Mouse (Mus musculus): ENCODE measurements around the gene Fat1. TPM values are rescaled to one million over a fixed set of nuclear protein-coding genes. Genes with fewer than 3 reads are reported as not detected.
A peak's percentile ranks its signal among the peaks of the same experiment; 100 is the strongest.

Fat1 gene
- polyA plus RNA-seq, 1 experiment from 2014 or later: 10.4 TPM

GRCm38 (mm10) chr8:44948597-44948996, 13.3 kb downstream of the Fat1 start:
- no peak overlapping the region for H3K9ac ChIP-seq (replicated peaks; ENCODE audit: low read depth, low read length)
- no peak overlapping the region for H3K27ac ChIP-seq (ENCODE audit: low read length)
- H3K27me3 ChIP-seq (replicated peaks; ENCODE audit: control insufficient read depth, insufficient read depth, low read length): no peaks in the 10 kb centered on the region
- H3K36me3 ChIP-seq (ENCODE audit: control insufficient read depth, insufficient read depth): peaks cover 32% of the 10 kb centered on the region
- no peak overlapping the region for H3K4me3 ChIP-seq (replicated peaks; ENCODE audit: low read length)
- 0 out of 2 replicates have a peak, but pooled peaks cover 7% of the 10 kb centered on the region for H3K9me3 ChIP-seq (ENCODE audit: control insufficient read depth, low read length)
- ATAC-seq: peak; percentile 40; the same call in 1 of the 2 replicates
- 54% methylated on average over 9 of the region's 9 CpGs for WGBS
- peak overlapping the region; percentile 21 for H3K4me2 ChIP-seq (ENCODE audit: low read length)
- H3K4me1 ChIP-seq (replicated peaks; ENCODE audit: control insufficient read depth, insufficient read depth, low read length): peaks cover 4% of the 10 kb centered on the region; the same call in 1 of the 2 replicates

- Histone ChIP-seq H3K4me3 (replicated peaks; ENCODE audit: low read length) (no peak overlapping the region), H3K4me2 (ENCODE audit: low read length) (no peak overlapping the region), H3K4me1 (replicated peaks; ENCODE audit: control insufficient read depth, insufficient read depth, low read length) (peaks cover 22% of the 10 kb centered on the region), H3K36me3 (ENCODE audit: control insufficient read depth, insufficient read depth) (no peaks in the 10 kb centered on the region; the same call in 1 of the 2 replicates), H3K27ac (ENCODE audit: low read length) (no peak overlapping the region), H3K27me3 (replicated peaks; ENCODE audit: control insufficient read depth, insufficient read depth, low read length) (no peaks in the 10 kb centered on the region), H3K9ac (replicated peaks; ENCODE audit: low read depth, low read length) (no peak overlapping the region), H3K9me3 (ENCODE audit: control insufficient read depth, low read length) (no peaks in the 10 kb centered on the region)
- WGBS: 43% methylated on average over 10 of the region's 10 CpGs
- ATAC-seq: no peak
These were observed 25.2 kb downstream of the Fat1 start for GRCm38 (mm10) chr8:44960455-44960854.

- Histone ChIP-seq H3K27ac (ENCODE audit: low read length) (no peak overlapping the region), H3K4me1 (replicated peaks; ENCODE audit: control insufficient read depth, insufficient read depth, low read length) (peaks cover 24% of the 10 kb centered on the region), H3K9ac (replicated peaks; ENCODE audit: low read depth, low read length) (no peak overlapping the region), H3K4me3 (replicated peaks; ENCODE audit: low read length) (no peak overlapping the region), H3K4me2 (ENCODE audit: low read length) (no peak overlapping the region), H3K27me3 (replicated peaks; ENCODE audit: control insufficient read depth, insufficient read depth, low read length) (no peaks in the 10 kb centered on the region), H3K36me3 (ENCODE audit: control insufficient read depth, insufficient read depth) (no peaks in the 10 kb centered on the region; the same call in 1 of the 2 replicates), H3K9me3 (ENCODE audit: control insufficient read depth, low read length) (no peaks in the 10 kb centered on the region)
- WGBS: 52% methylated on average over 5 of the region's 5 CpGs
- ATAC-seq: peak; percentile 10; the same call in 1 of the 2 replicates
These were observed 25.7 kb downstream of the Fat1 start for GRCm38 (mm10) chr8:44960906-44961305.

- H3K4me2 ChIP-seq (ENCODE audit: low read length): no peak overlapping the region
- ATAC-seq: no peak
These were observed 26.2 kb downstream of the Fat1 start for GRCm38 (mm10) chr8:44961492-44961891.

DNA sequence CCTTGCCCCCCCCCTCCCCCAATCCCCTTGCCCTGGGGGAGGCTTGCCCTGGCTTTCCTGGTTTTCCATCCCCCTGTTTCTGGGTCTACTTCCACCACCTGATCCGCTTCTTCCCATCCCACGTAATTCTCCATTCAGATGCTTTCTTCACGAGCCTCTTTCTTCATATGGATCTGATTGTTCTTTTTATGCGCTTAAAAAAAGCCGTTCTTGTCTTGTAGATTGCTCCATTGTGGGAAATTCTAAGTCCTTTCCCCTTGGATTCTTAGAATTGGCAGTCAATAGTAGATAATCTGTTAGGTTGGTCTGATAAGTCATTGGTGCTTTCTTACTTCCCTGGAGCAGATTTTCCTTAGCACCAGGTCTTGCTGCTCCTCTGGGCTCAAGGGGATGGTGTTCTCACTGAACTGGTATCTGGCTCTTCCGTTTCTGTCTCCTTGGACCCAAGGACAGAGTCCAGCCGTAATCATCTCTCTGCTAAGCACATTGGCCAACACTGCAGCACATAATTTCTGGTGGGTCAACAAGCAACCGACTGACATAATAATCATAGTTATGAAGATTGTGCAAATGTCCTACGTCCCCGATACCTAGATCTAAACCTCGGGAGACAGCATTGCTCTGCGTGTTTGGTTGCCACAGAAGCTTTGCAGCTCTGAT, 27.5 kb downstream of the Fat1 start:
- Histone ChIP-seq H3K4me3 (replicated peaks; ENCODE audit: low read length) (no peak overlapping the region), H3K27ac (ENCODE audit: low read length) (no peak overlapping the region), H3K36me3 (ENCODE audit: control insufficient read depth, insufficient read depth) (no peaks in the 10 kb centered on the region), H3K9me3 (ENCODE audit: control insufficient read depth, low read length) (no peaks in the 10 kb centered on the region), H3K9ac (replicated peaks; ENCODE audit: low read depth, low read length) (no peak overlapping the region), H3K4me1 (replicated peaks; ENCODE audit: control insufficient read depth, insufficient read depth, low read length) (peaks cover 25% of the 10 kb centered on the region), H3K4me2 (ENCODE audit: low read length) (no peak overlapping the region), H3K27me3 (replicated peaks; ENCODE audit: control insufficient read depth, insufficient read depth, low read length) (no peaks in the 10 kb centered on the region)
- ATAC-seq: no peak
- WGBS: 63% methylated on average over 12 of the region's 12 CpGs

More at GRCm38 (mm10) chr8:44961492-44961891, 26.2 kb downstream of the Fat1 start:
- H3K9ac ChIP-seq (replicated peaks; ENCODE audit: low read depth, low read length): no peak overlapping the region
- H3K27me3 ChIP-seq (replicated peaks; ENCODE audit: control insufficient read depth, insufficient read depth, low read length): no peaks in the 10 kb centered on the region
- H3K4me1 ChIP-seq (replicated peaks; ENCODE audit: control insufficient read depth, insufficient read depth, low read length): peaks cover 28% of the 10 kb centered on the region
- H3K4me3 ChIP-seq (replicated peaks; ENCODE audit: low read length): no peak overlapping the region
- 48% methylated on average over 6 of the region's 6 CpGs for WGBS
- no peaks in the 10 kb centered on the region for H3K9me3 ChIP-seq (ENCODE audit: control insufficient read depth, low read length)
- no peak overlapping the region for H3K27ac ChIP-seq (ENCODE audit: low read length)
- H3K36me3 ChIP-seq (ENCODE audit: control insufficient read depth, insufficient read depth): no peaks in the 10 kb centered on the region; the same call in 1 of the 2 replicates

GRCm38 (mm10) chr8:44967521-44968039, 32.3 kb downstream of the Fat1 start:
- Histone ChIP-seq H3K4me1 (replicated peaks; ENCODE audit: control insufficient read depth, insufficient read depth, low read length) (peaks cover 31% of the 10 kb centered on the region), H3K4me3 (replicated peaks; ENCODE audit: low read length) (no peak overlapping the region), H3K9me3 (ENCODE audit: control insufficient read depth, low read length) (no peaks in the 10 kb centered on the region), H3K9ac (replicated peaks; ENCODE audit: low read depth, low read length) (no peak overlapping the region), H3K27me3 (replicated peaks; ENCODE audit: control insufficient read depth, insufficient read depth, low read length) (0 out of 2 replicates have a peak, but pooled peaks cover 2% of the 10 kb centered on the region), H3K36me3 (ENCODE audit: control insufficient read depth, insufficient read depth) (no peaks in the 10 kb centered on the region), H3K4me2 (ENCODE audit: low read length) (no peak overlapping the region), H3K27ac (ENCODE audit: low read length) (no peak overlapping the region)
- WGBS: 91% methylated on average over 8 of the region's 8 CpGs
- ATAC-seq: no peak

- H3K36me3 ChIP-seq (ENCODE audit: control insufficient read depth, insufficient read depth): no peaks in the 10 kb centered on the region
- H3K4me3 ChIP-seq (replicated peaks; ENCODE audit: low read length): no peak overlapping the region
- no peak overlapping the region for H3K9ac ChIP-seq (replicated peaks; ENCODE audit: low read depth, low read length)
- H3K4me1 ChIP-seq (replicated peaks; ENCODE audit: control insufficient read depth, insufficient read depth, low read length): peaks cover 37% of the 10 kb centered on the region
- no peak overlapping the region for H3K4me2 ChIP-seq (ENCODE audit: low read length)
- H3K27me3 ChIP-seq (replicated peaks; ENCODE audit: control insufficient read depth, insufficient read depth, low read length): peaks cover 2% of the 10 kb centered on the region; the same call in 1 of the 2 replicates
- H3K27ac ChIP-seq (ENCODE audit: low read length): no peak overlapping the region
- ATAC-seq: no peak
- WGBS: 16% methylated on average over 12 of the region's 12 CpGs
- H3K9me3 ChIP-seq (ENCODE audit: control insufficient read depth, low read length): no peaks in the 10 kb centered on the region
These were observed 34.8 kb downstream of the Fat1 start for GRCm38 (mm10) chr8:44970093-44970492.

DNA sequence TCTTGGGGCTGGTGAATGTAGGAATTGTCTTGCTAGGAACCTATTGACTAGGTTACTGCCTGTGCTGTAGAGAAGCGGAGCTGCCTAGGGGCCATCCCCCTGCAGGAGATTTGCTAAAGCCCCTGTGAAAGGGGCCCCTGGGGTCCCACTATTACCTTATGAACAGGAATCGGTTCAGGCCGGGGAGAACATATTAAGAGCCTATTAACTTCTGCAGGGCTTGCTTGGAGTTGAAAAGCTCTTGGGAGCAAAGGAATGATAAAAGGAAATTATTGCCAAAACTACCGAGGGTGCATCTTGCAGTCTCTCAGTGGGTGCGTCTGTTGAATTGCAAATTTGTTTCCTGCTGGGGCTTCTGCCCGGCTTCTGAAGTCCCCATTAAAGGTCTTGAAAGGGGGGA, 36.1 kb downstream of the Fat1 start:
- H3K4me3 ChIP-seq (replicated peaks; ENCODE audit: low read length): no peak overlapping the region
- H3K4me2 ChIP-seq (ENCODE audit: low read length): 0 out of 2 replicates have a peak overlapping the region, but pooled peaks have one; percentile 6
- no peak overlapping the region for H3K9ac ChIP-seq (replicated peaks; ENCODE audit: low read depth, low read length)
- H3K9me3 ChIP-seq (ENCODE audit: control insufficient read depth, low read length): no peaks in the 10 kb centered on the region
- WGBS: 6% methylated on average over 6 of the region's 6 CpGs
- H3K27ac ChIP-seq (ENCODE audit: low read length): no peak overlapping the region
- no peak for ATAC-seq
- no peaks in the 10 kb centered on the region for H3K36me3 ChIP-seq (ENCODE audit: control insufficient read depth, insufficient read depth)
- peaks cover 2% of the 10 kb centered on the region; the same call in 1 of the 2 replicates for H3K27me3 ChIP-seq (replicated peaks; ENCODE audit: control insufficient read depth, insufficient read depth, low read length)
- peaks cover 36% of the 10 kb centered on the region for H3K4me1 ChIP-seq (replicated peaks; ENCODE audit: control insufficient read depth, insufficient read depth, low read length)

GRCm38 (mm10) chr8:44971964-44972363, 36.7 kb downstream of the Fat1 start:
- 21% methylated on average over 5 of the region's 5 CpGs for WGBS
- Histone ChIP-seq H3K36me3 (ENCODE audit: control insufficient read depth, insufficient read depth) (no peaks in the 10 kb centered on the region), H3K27ac (ENCODE audit: low read length) (no peak overlapping the region), H3K4me2 (ENCODE audit: low read length) (no peak overlapping the region), H3K4me3 (replicated peaks; ENCODE audit: low read length) (no peak overlapping the region), H3K9ac (replicated peaks; ENCODE audit: low read depth, low read length) (no peak overlapping the region), H3K27me3 (replicated peaks; ENCODE audit: control insufficient read depth, insufficient read depth, low read length) (peaks cover 2% of the 10 kb centered on the region; the same call in 1 of the 2 replicates), H3K4me1 (replicated peaks; ENCODE audit: control insufficient read depth, insufficient read depth, low read length) (peaks cover 34% of the 10 kb centered on the region), H3K9me3 (ENCODE audit: control insufficient read depth, low read length) (no peaks in the 10 kb centered on the region)
- ATAC-seq: no peak

Data from forebrain, embryonic 16.5 days (tissue).